Mouse (Mus musculus): ENCODE data around the gene Traf3ip1.
A peak's percentile ranks its signal among the peaks of the same experiment; 100 is the strongest.

The Traf3ip1 gene

GRCm38 (mm10) chr1:91494457-91495140 is at the start of gene Traf3ip1:
Traf3ip1 (plus strand) TSS chr1:91494647.
- DNase-seq (ENCODE audit: low read depth, low spot score), result peak; percentile 89

DNA sequence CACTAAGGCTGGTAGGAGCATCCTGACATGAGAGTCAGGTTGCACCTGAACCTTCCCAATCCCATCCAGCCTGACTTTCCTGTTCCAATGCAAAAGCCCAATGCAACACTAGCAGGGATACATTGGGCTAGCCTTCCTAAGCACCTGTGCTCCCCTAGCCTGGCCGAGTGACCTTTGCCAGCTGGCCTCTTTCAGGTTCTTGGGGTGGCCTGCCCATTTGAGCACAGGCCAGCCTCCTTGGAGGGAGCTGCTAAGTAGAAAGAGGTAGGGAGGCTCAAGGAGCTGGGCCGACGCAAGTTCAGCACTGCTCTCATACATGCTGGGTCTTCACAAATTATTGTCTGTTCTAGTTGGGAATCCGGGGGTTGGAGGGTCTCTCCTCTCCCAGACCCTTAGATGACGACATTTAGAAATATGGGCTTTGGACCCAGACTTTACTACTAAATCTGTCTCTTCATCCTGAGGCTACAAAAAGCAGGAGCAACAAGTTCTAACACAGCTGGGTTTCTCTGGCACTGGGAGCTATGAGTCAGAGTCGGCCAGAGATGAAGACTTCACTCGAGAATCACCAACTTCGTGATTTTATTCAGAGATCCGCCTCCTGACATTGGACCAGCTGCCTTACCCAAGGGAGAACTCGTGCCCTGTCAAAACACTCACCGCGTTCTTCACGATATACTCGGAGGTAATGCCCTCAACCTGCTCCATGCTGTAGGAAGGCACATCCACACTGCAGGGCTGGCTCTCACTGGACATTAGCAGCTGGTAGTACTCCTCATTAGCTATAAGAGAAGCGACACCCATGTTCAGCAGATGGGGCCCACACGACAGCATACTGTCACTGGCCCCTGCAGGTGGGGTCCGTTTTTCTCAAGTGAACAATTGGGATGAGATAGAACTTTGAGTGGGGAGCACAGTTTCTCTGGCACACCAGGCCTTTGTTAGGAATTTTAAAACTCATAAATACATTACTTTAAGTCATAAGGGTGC is 49.3 kb upstream of the Traf3ip1 start:
- no peak for DNase-seq (ENCODE audit: low read depth, low spot score)

- DNase-seq (ENCODE audit: low read depth, low spot score), result no peak
Measured at GRCm38 (mm10) chr1:91446060-91446459, 48.4 kb upstream of the Traf3ip1 start.

GRCm38 (mm10) chr1:91446511-91446910 is 47.9 kb upstream of the Traf3ip1 start:
- DNase-seq (ENCODE audit: low read depth, low spot score), result no peak

- DNase-seq (ENCODE audit: low read depth, low spot score), result no peak
Measured at GRCm38 (mm10) chr1:91448688-91449087, 45.8 kb upstream of the Traf3ip1 start.

GRCm38 (mm10) chr1:91450851-91451250 is 43.6 kb upstream of the Traf3ip1 start:
- no peak for DNase-seq (ENCODE audit: low read depth, low spot score)

DNA sequence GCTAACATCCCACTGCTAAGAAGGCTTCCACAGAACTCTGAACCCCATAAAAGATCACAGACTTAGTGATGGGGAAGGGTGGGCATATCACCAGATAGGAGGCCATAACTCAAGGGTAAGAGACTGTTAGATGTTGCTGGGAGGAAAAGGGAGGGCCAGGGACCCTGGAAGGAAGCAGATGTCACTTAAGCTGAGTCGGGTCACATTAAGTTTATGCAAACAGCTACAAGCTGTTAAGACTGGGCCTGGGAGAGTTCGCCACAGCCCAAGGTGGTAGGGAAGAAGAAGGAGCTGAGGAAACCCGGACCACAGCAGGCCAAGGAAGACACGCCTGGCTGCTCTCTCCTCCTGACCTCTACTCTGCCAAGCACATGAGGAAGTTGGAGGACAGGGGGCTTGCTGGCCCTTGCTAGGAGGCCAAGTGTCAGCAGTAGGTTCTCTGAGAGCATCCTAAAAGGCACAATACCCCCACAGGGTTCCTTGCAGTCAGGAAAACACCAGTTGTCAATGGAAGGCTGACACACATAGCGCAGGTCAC is 42.8 kb upstream of the Traf3ip1 start:
- no peak for DNase-seq (ENCODE audit: low read depth, low spot score)

DNA sequence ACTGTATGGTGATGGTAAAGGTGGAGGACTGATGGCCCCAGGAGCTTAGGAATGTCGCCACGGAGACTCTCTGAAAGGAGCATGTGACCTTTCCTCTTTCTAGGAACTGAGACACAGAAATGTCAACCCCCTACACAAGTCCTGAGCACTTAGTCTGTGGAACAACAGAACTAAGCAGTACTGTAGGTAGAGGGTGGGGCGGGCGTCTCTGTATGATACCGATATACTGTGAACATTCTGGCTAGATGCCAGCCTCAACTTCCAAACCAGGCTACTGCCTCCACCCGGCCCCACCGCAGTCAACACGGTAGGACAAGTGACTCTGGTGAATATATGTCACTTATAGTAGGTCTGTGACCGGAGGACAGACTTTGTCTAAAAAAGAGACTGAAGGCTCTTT is 40.5 kb upstream of the Traf3ip1 start:
- no peak for DNase-seq (ENCODE audit: low read depth, low spot score)

- DNase-seq (ENCODE audit: low read depth, low spot score), result no peak
Measured at GRCm38 (mm10) chr1:91454366-91454765, 40.1 kb upstream of the Traf3ip1 start.

GRCm38 (mm10) chr1:91454927-91455326 is 39.5 kb upstream of the Traf3ip1 start:
- DNase-seq (ENCODE audit: low read depth, low spot score), result no peak

DNA sequence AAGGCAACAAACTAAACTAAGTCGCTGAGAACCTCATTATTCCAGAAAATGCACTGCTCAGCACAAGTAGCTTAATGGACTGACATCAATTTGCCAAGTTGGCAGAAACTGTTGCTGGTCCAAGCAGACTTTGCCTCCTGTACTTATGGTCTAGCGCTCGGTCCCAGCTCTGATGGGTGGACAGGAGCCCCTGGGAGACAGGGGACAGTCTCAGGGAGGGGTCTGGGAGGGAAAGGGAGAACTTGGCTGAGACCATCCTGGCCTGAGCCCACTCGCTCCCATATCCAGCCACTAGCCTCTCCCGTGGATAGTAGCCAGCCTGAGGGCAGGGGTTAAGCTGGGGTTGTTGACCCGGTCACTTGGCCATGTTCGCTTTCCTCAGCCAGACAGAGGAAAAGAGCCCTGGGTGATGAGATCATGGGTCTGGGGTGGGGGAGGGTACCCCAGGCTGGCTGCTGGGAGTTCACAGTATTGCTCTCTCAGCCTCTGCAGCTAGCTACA is 38.7 kb upstream of the Traf3ip1 start:
- DNase-seq (ENCODE audit: low read depth, low spot score), result no peak

- DNase-seq (ENCODE audit: low read depth, low spot score), result no peak
Measured at GRCm38 (mm10) chr1:91456301-91456801, 38.1 kb upstream of the Traf3ip1 start.

- DNase-seq (ENCODE audit: low read depth, low spot score), result no peak
Measured at GRCm38 (mm10) chr1:91457116-91457515, 37.3 kb upstream of the Traf3ip1 start.

- no peak for DNase-seq (ENCODE audit: low read depth, low spot score)
Measured at GRCm38 (mm10) chr1:91457698-91458097, 36.7 kb upstream of the Traf3ip1 start.

GRCm38 (mm10) chr1:91458223-91458861 is 36.1 kb upstream of the Traf3ip1 start:
- DNase-seq (ENCODE audit: low read depth, low spot score), result no peak

DNA sequence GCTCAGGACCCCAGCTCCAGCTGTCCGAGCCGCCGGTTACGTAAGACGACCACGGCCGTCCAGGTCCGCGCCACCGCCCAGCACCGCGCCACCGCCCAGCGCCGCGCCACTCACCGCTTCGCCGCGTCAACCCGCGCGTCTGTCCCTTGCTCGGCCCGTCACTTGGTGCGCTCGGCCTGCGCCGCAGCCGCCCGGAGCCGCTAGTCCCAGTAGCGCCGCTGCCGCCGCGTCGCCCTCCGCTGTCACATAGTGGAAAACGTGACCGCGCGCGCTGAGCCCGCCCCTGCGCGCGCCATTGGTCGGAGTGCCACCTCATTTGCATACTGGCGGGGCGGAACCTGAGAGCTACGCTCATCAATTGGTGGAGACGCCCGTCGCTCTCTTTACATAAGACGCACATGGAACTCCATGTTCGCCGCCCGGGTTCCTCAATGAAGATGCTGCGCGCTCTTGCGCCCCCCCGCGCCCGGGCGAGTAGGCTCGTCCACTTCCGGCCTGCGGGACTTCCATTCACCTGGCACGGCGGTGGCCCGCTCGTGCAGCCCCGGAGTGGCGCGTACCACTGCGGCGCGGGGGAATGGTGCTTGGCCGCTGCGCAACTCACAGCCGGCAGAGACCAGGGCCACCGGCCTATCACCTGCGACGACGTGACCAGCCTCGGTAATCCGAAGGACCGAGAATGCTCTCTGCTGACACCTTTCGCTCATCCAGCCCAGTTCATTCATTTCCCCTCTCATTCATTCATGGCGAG is 35.2 kb upstream of the Traf3ip1 start, which contains the start of gene Per2:
Gene Per2, minus strand, starts transcription at position 266 of the 751 bp plus-strand sequence.
- peak; percentile 99 for DNase-seq (ENCODE audit: low read depth, low spot score)

DNA sequence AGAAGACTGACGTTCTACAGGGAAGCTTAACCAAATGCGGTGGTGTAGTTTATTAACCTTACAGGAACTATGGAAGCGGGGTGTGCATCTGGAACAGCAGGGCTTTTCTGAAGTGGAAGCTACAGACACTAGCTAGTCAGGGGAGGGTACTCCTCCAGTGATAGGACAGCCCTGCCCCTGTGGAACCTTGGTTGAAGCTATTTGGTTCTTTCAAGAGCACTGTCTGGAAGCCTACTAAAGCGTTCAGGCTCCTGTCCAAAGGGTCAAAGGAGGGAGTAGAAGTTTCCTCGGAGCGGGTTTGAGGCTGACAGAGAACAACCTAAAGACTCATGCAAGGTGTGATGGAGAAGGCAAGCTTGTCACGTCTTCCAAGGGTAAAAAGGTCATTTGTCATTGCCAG is 34.4 kb upstream of the Traf3ip1 start:
- no peak for DNase-seq (ENCODE audit: low read depth, low spot score)

GRCm38 (mm10) chr1:91460564-91460963 is 33.9 kb upstream of the Traf3ip1 start:
- no peak for DNase-seq (ENCODE audit: low read depth, low spot score)

- no peak for DNase-seq (ENCODE audit: low read depth, low spot score)
Measured at GRCm38 (mm10) chr1:91463336-91463995, 31.0 kb upstream of the Traf3ip1 start.

- DNase-seq (ENCODE audit: low read depth, low spot score), result no peak
Measured at GRCm38 (mm10) chr1:91464436-91464835, 30.0 kb upstream of the Traf3ip1 start.
